Mouse (Mus musculus): ENCODE data around the gene Cdkal1. TPM values are rescaled to one million over a fixed set of nuclear protein-coding genes. Genes with fewer than 3 reads are reported as not detected.

Gene Cdkal1
- polyA plus RNA-seq, 1 experiment from 2014 or later, result 23.9 TPM

- Histone ChIP-seq H3K4me1 (ENCODE audit: control insufficient read depth, insufficient read depth, low read length) (peaks cover 8% of the 10 kb centered on the region), H3K9me3 (replicated peaks; ENCODE audit: control insufficient read depth, low read length) (no peaks in the 10 kb centered on the region), H3K4me2 (ENCODE audit: low read length) (no peak overlapping the region), H3K27me3 (replicated peaks; ENCODE audit: control insufficient read depth, insufficient read depth, low read length) (no peaks in the 10 kb centered on the region), H3K4me3 (ENCODE audit: low read depth, low read length) (no peak overlapping the region), H3K36me3 (ENCODE audit: control insufficient read depth, insufficient read depth, low read length) (no peaks in the 10 kb centered on the region), H3K27ac (ENCODE audit: low read depth, low read length) (no peak overlapping the region), H3K9ac (ENCODE audit: low read length) (no peak overlapping the region)
- no peak for ATAC-seq
- WGBS, result 71% methylated on average over 1 of the region's 1 CpGs
- no peak for DNase-seq (ENCODE audit: low spot score)
These were observed 686.1 kb downstream of the Cdkal1 start for GRCm38 (mm10) chr13:29169356-29169755.

- WGBS, result 38% methylated on average over 15 of the region's 15 CpGs
- Histone ChIP-seq H3K4me1 (ENCODE audit: control insufficient read depth, insufficient read depth, low read length) (peaks cover 10% of the 10 kb centered on the region), H3K9ac (ENCODE audit: low read length) (no peak overlapping the region), H3K36me3 (ENCODE audit: control insufficient read depth, insufficient read depth, low read length) (no peaks in the 10 kb centered on the region), H3K27me3 (replicated peaks; ENCODE audit: control insufficient read depth, insufficient read depth, low read length) (no peaks in the 10 kb centered on the region), H3K4me3 (ENCODE audit: low read depth, low read length) (no peak overlapping the region), H3K27ac (ENCODE audit: low read depth, low read length) (no peak overlapping the region), H3K9me3 (replicated peaks; ENCODE audit: control insufficient read depth, low read length) (no peaks in the 10 kb centered on the region), H3K4me2 (ENCODE audit: low read length) (no peak overlapping the region)
- DNase-seq (ENCODE audit: low spot score), result peak; percentile 4
- ATAC-seq, result no peak
These were observed 690.5 kb downstream of the Cdkal1 start for GRCm38 (mm10) chr13:29164845-29165524.

DNA sequence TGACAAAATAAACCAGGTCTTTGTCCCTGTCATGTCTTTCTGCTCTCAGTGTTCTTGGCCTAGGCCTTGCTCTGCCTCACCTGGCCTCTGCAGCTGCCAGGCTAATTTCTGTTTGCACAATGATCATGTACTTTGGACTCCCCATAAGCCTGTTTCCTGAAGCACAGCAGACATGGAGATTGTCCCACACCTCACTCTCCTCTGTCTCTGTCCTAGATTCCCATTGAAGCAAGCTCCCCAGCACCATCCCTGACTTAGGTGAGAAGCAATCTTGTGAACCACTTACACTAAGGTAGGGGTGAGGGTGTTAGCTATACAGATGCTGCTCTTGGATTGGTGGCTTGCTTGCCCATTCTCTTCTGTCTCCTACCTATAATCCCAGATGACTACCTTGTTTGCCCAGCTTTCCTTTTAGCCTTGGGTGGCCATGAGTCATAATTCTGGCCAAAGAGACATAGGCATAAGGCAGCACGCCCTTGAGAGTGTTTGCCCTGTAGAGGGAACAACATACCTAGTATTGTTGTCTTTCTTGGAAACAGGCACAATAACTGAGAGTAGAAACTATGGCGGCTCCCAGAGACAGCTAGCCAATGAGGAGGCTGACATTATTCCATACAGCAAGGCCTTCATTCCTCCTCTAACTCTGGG is 692.5 kb downstream of the Cdkal1 start:
- DNase-seq (ENCODE audit: low spot score), result no peak
- Histone ChIP-seq H3K9ac (ENCODE audit: low read length) (no peak overlapping the region), H3K27ac (ENCODE audit: low read depth, low read length) (no peak overlapping the region), H3K36me3 (ENCODE audit: control insufficient read depth, insufficient read depth, low read length) (no peaks in the 10 kb centered on the region), H3K4me3 (ENCODE audit: low read depth, low read length) (no peak overlapping the region), H3K4me2 (ENCODE audit: low read length) (no peak overlapping the region), H3K4me1 (ENCODE audit: control insufficient read depth, insufficient read depth, low read length) (peaks cover 10% of the 10 kb centered on the region), H3K27me3 (replicated peaks; ENCODE audit: control insufficient read depth, insufficient read depth, low read length) (no peaks in the 10 kb centered on the region), H3K9me3 (replicated peaks; ENCODE audit: control insufficient read depth, low read length) (no peaks in the 10 kb centered on the region)
- WGBS, result 86% methylated on average over 2 of the region's 2 CpGs
- ATAC-seq, result no peak

GRCm38 (mm10) chr13:29162444-29162843 is 693.0 kb downstream of the Cdkal1 start:
- Histone ChIP-seq H3K4me1 (ENCODE audit: control insufficient read depth, insufficient read depth, low read length) (peaks cover 10% of the 10 kb centered on the region), H3K9ac (ENCODE audit: low read length) (no peak overlapping the region), H3K36me3 (ENCODE audit: control insufficient read depth, insufficient read depth, low read length) (no peaks in the 10 kb centered on the region), H3K4me2 (ENCODE audit: low read length) (no peak overlapping the region), H3K27ac (ENCODE audit: low read depth, low read length) (no peak overlapping the region), H3K9me3 (replicated peaks; ENCODE audit: control insufficient read depth, low read length) (no peaks in the 10 kb centered on the region), H3K4me3 (ENCODE audit: low read depth, low read length) (no peak overlapping the region), H3K27me3 (replicated peaks; ENCODE audit: control insufficient read depth, insufficient read depth, low read length) (no peaks in the 10 kb centered on the region)
- WGBS, result 83% methylated on average over 3 of the region's 3 CpGs
- no peak for ATAC-seq
- DNase-seq (ENCODE audit: low spot score), result no peak

DNA sequence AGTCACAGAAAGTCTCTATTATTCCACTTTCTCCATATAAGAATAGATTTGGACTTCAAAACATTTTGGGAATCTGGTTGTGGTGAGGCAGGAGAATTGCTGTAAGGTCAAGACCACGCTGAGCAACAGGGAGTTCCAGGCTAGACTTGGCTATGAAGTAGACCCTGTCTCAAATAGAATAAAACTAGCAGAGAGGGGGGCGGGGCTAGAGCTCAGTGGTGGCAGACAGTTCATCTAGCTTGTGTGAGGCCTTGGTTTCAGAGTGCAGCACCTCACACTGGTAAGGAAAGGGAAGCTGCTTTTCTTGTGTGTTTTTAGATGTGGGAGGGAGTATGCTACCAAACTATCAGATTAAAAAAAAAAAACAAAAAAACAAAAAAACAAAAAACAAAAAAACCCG is 694.0 kb downstream of the Cdkal1 start:
- Histone ChIP-seq H3K9me3 (replicated peaks; ENCODE audit: control insufficient read depth, low read length) (no peaks in the 10 kb centered on the region), H3K9ac (ENCODE audit: low read length) (no peak overlapping the region), H3K27me3 (replicated peaks; ENCODE audit: control insufficient read depth, insufficient read depth, low read length) (no peaks in the 10 kb centered on the region), H3K4me2 (ENCODE audit: low read length) (no peak overlapping the region), H3K36me3 (ENCODE audit: control insufficient read depth, insufficient read depth, low read length) (no peaks in the 10 kb centered on the region), H3K4me3 (ENCODE audit: low read depth, low read length) (no peak overlapping the region), H3K4me1 (ENCODE audit: control insufficient read depth, insufficient read depth, low read length) (peaks cover 10% of the 10 kb centered on the region), H3K27ac (ENCODE audit: low read depth, low read length) (no peak overlapping the region)
- DNase-seq (ENCODE audit: low spot score) (no peak), ATAC-seq (no peak)
- 83% methylated on average over 3 of the region's 3 CpGs for WGBS

GRCm38 (mm10) chr13:29156703-29157102 is 698.8 kb downstream of the Cdkal1 start:
- H3K36me3 ChIP-seq (ENCODE audit: control insufficient read depth, insufficient read depth, low read length), result no peaks in the 10 kb centered on the region
- no peaks in the 10 kb centered on the region for H3K9me3 ChIP-seq (replicated peaks; ENCODE audit: control insufficient read depth, low read length)
- ATAC-seq (no peak), DNase-seq (ENCODE audit: low spot score) (peak; percentile 12)
- H3K27me3 ChIP-seq (replicated peaks; ENCODE audit: control insufficient read depth, insufficient read depth, low read length), result no peaks in the 10 kb centered on the region
- H3K4me3 ChIP-seq (ENCODE audit: low read depth, low read length), result no peak overlapping the region
- 17% methylated on average over 4 of the region's 4 CpGs for WGBS
- no peaks in the 10 kb centered on the region for H3K4me1 ChIP-seq (ENCODE audit: control insufficient read depth, insufficient read depth, low read length)
- no peak overlapping the region for H3K4me2 ChIP-seq (ENCODE audit: low read length)
- H3K9ac ChIP-seq (ENCODE audit: low read length), result no peak overlapping the region
- no peak overlapping the region for H3K27ac ChIP-seq (ENCODE audit: low read depth, low read length)

GRCm38 (mm10) chr13:29155297-29155696 is 700.2 kb downstream of the Cdkal1 start:
- H3K36me3 ChIP-seq (ENCODE audit: control insufficient read depth, insufficient read depth, low read length), result no peaks in the 10 kb centered on the region

DNA sequence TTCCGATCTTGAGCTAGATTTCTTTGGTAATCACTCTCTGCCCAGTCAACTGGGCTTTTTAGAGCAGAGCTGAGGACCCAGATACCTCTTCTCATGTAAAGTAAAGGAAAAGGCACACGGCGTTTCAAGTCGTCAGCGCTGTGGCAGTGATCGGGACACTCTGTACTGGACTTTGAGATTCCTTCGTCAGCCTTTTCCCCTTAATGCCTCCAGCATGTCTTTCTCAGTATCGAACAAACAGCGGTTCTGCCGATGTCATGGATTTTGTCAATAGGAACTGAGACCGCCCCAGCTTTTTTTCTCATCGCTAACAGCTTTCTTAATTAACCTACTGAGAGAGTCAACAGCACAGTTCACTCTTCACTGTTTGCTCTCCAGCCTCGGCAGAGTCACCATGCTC is 705.4 kb downstream of the Cdkal1 start:
- Histone ChIP-seq H3K9ac (ENCODE audit: low read length) (no peak overlapping the region), H3K4me2 (ENCODE audit: low read length) (no peak overlapping the region), H3K9me3 (replicated peaks; ENCODE audit: control insufficient read depth, low read length) (no peaks in the 10 kb centered on the region), H3K36me3 (ENCODE audit: control insufficient read depth, insufficient read depth, low read length) (no peaks in the 10 kb centered on the region), H3K27me3 (replicated peaks; ENCODE audit: control insufficient read depth, insufficient read depth, low read length) (no peaks in the 10 kb centered on the region), H3K27ac (ENCODE audit: low read depth, low read length) (no peak overlapping the region), H3K4me3 (ENCODE audit: low read depth, low read length) (no peak overlapping the region), H3K4me1 (ENCODE audit: control insufficient read depth, insufficient read depth, low read length) (no peaks in the 10 kb centered on the region)
- no peak for DNase-seq (ENCODE audit: low spot score)
- 72% methylated on average over 13 of the region's 13 CpGs for WGBS
- ATAC-seq, result no peak

More at GRCm38 (mm10) chr13:29155297-29155696, 700.2 kb downstream of the Cdkal1 start:
- ATAC-seq (no peak), DNase-seq (ENCODE audit: low spot score) (no peak)
- no peaks in the 10 kb centered on the region for H3K4me1 ChIP-seq (ENCODE audit: control insufficient read depth, insufficient read depth, low read length)
- H3K9ac ChIP-seq (ENCODE audit: low read length), result no peak overlapping the region
- no peaks in the 10 kb centered on the region for H3K9me3 ChIP-seq (replicated peaks; ENCODE audit: control insufficient read depth, low read length)
- H3K4me3 ChIP-seq (ENCODE audit: low read depth, low read length), result no peak overlapping the region
- 91% methylated on average over 3 of the region's 3 CpGs for WGBS
- no peak overlapping the region for H3K27ac ChIP-seq (ENCODE audit: low read depth, low read length)
- no peak overlapping the region for H3K4me2 ChIP-seq (ENCODE audit: low read length)
- H3K27me3 ChIP-seq (replicated peaks; ENCODE audit: control insufficient read depth, insufficient read depth, low read length), result no peaks in the 10 kb centered on the region

DNA sequence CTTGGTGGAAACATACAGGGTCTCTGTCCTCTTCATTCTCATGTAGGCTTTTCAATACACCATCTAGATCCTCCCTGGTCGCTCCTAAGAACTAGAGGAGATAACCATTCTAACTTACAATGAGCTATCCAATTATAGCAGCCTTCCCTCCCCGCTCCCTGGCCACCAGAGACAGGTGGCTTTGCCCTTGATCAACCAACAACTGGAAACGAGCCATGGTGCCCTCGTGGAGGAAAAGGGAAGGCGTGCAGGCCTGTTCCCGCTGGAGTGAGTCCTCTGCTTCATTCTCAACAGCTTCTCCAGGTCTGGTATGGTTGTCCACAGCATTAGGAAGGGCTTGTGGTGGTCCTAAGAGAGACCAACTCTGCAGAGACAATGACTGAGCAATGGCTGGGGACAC is 706.1 kb downstream of the Cdkal1 start:
- no peaks in the 10 kb centered on the region for H3K36me3 ChIP-seq (ENCODE audit: control insufficient read depth, insufficient read depth, low read length)
- WGBS, result 83% methylated on average over 6 of the region's 6 CpGs
- no peaks in the 10 kb centered on the region for H3K9me3 ChIP-seq (replicated peaks; ENCODE audit: control insufficient read depth, low read length)
- H3K4me1 ChIP-seq (ENCODE audit: control insufficient read depth, insufficient read depth, low read length), result no peaks in the 10 kb centered on the region
- no peak overlapping the region for H3K4me2 ChIP-seq (ENCODE audit: low read length)
- H3K27ac ChIP-seq (ENCODE audit: low read depth, low read length), result no peak overlapping the region
- no peaks in the 10 kb centered on the region for H3K27me3 ChIP-seq (replicated peaks; ENCODE audit: control insufficient read depth, insufficient read depth, low read length)
- DNase-seq (ENCODE audit: low spot score) (no peak), ATAC-seq (no peak)
- no peak overlapping the region for H3K9ac ChIP-seq (ENCODE audit: low read length)
- no peak overlapping the region for H3K4me3 ChIP-seq (ENCODE audit: low read depth, low read length)

Measured in forebrain, embryonic 14.5 days (tissue).